In the genomic region with DNA sequence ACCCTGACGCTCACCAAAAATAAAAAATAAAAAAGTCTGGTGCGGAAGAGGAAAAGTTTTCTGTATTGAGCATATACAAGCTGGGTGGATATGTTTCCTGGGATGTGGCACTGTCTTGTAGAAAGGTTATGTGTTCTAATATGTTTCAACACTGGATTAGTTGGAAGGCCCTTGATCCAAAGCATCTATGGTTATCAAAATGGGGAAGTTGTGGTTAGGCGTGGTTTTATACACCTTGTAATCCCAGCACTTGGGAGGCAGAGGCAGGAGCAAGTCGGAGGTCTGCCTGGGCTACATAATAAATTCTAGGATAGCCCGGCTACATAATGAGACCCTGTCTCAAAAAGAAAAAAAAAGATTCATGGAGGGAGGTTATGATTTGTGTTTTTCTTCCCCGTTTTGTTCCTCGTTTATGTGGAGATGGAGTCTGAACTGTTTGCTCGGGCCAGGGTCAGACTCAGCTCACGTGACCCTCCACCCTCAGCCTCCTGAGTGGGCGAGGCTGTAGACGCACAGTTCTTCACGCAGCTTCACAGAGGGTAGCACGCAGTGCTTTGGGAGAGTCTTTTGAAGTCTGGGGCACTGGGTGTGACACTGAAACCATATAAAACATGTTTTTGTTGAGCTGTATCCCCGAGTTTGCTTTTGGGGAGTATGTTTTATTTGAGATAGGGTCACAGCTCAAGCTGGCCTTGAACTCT, we compare ENCODE assay signal across 29 mouse cellular contexts. TPM values are rescaled to one million over a fixed set of nuclear protein-coding genes. Genes with fewer than 3 reads are reported as not detected.
A peak's percentile ranks its signal among the peaks of the same experiment; 100 is the strongest.
DNase-seq lines count a peak whose midpoint lies in the region; ATAC-seq and TF ChIP-seq lines count a peak whose summit lies in the region.
"Had no signal": no experiment of that assay in that cellular context is flagged by ENCODE, and none has a peak within 500 bp of the region (broad histone marks: within the 10 kb centered on the region; RNA-seq: fewer than 3 reads in every experiment).

No protein-coding gene starts in this region.

- TF ChIP-seq CTCF in ES-Bruce4 (IDR thresholded peaks at IDR 0.05; ENCODE audit: low read depth, low read length) (no peak), MEL (IDR thresholded peaks at IDR 0.05 in 2 of 3, conservative IDR thresholded peaks at IDR 0.05 in 1 of 3; ENCODE audit: control insufficient read depth in 1 of 3, insufficient read depth in 1 of 3, low read depth in 2 of 3, low read length in 3 of 3, poor library complexity in 1 of 3, severe bottlenecking in 1 of 3) (no peak)
- no peak for TF ChIP-seq CTCF in hindbrain, postnatal 0 days (IDR thresholded peaks at IDR 0.05; ENCODE audit: low read depth)

- no peak overlapping the region for H3K4me2 ChIP-seq in hindbrain, postnatal 0 days (ENCODE audit: low read depth, low read length)
- H3K4me2 ChIP-seq: forebrain, embryonic 13.5 days; heart, embryonic 13.5 days; hindbrain, embryonic 12.5 days; hindbrain, embryonic 15.5 days; intestine, embryonic 15.5 days had no signal

- TF ChIP-seq POLR2A in ES-Bruce4 (IDR thresholded peaks at IDR 0.05; ENCODE audit: insufficient read depth, low read length) (no peak), MEL (IDR thresholded peaks at IDR 0.05; ENCODE audit: control insufficient read depth in 1 of 2, insufficient read depth in 1 of 2, low read depth in 1 of 2, low read length in 2 of 2, poor library complexity in 1 of 2) (no peak)

- H3K9ac ChIP-seq in ES-Bruce4 (ENCODE audit: low read depth, poor library complexity, severe bottlenecking) (0 out of 2 replicates have a peak overlapping the region, but pooled peaks have one; percentile 29), MEL (ENCODE audit: control insufficient read depth, low read depth, low read length, poor library complexity, severe bottlenecking) (no peak overlapping the region)
- no peak overlapping the region for H3K9ac ChIP-seq in hindbrain, postnatal 0 days (replicated peaks; ENCODE audit: low read length)
- H3K9ac ChIP-seq: forebrain, embryonic 13.5 days; heart, embryonic 13.5 days; hindbrain, embryonic 12.5 days; hindbrain, embryonic 15.5 days; intestine, embryonic 15.5 days had no signal

- H3K9me3 ChIP-seq in ES-Bruce4 (replicated peaks; ENCODE audit: control insufficient read depth, insufficient read depth, low read length, poor library complexity, severe bottlenecking) (no peaks in the 10 kb centered on the region), MEL (replicated peaks; ENCODE audit: insufficient read depth, low read length) (no peaks in the 10 kb centered on the region)
- H3K9me3 ChIP-seq in hindbrain, postnatal 0 days (ENCODE audit: low read length) = no peaks in the 10 kb centered on the region
- H3K9me3 ChIP-seq: forebrain, embryonic 10.5 days; forebrain, embryonic 13.5 days; heart, embryonic 10.5 days; heart, embryonic 13.5 days; hindbrain, embryonic 12.5 days; hindbrain, embryonic 15.5 days; intestine, embryonic 15.5 days had no signal

- ATAC-seq in megakaryocyte progenitor cell, adult 5-6 weeks (replicated peaks; ENCODE audit: poor library complexity) = peak; percentile 54
- ATAC-seq in hindbrain, postnatal 0 days = no peak
- ATAC-seq: activated CD4-positive, CD25-positive, alpha-beta regulatory T cell, adult 4 months; forebrain, embryonic 13.5 days; forebrain, embryonic 16.5 days; intestine, embryonic 15.5 days; Patski had no signal

- H3K4me1 ChIP-seq in ES-Bruce4 (ENCODE audit: control insufficient read depth, insufficient read depth, low read length) (peaks cover 10% of the 10 kb centered on the region), MEL (ENCODE audit: control insufficient read depth in 1 of 2, insufficient read depth in 2 of 2, low read length in 2 of 2) (peaks cover under 1 to 3% of the 10 kb centered on the region in 2 experiments)
- H3K4me1 ChIP-seq in hindbrain, postnatal 0 days (ENCODE audit: insufficient read depth, low read length) = no peaks in the 10 kb centered on the region
- H3K4me1 ChIP-seq: forebrain, embryonic 10.5 days; forebrain, embryonic 13.5 days; heart, embryonic 10.5 days; heart, embryonic 13.5 days; hindbrain, embryonic 12.5 days; hindbrain, embryonic 15.5 days had no signal

- H3K27ac ChIP-seq in ES-Bruce4 (ENCODE audit: insufficient read depth, low read length) (no peak overlapping the region), MEL (ENCODE audit: control insufficient read depth, low read depth, low read length) (no peak overlapping the region)
- no peak overlapping the region for H3K27ac ChIP-seq in hindbrain, postnatal 0 days
- H3K27ac ChIP-seq: forebrain, embryonic 10.5 days; forebrain, embryonic 13.5 days; heart, adult 2 months; heart, embryonic 10.5 days; heart, embryonic 13.5 days; hindbrain, embryonic 12.5 days; hindbrain, embryonic 15.5 days; intestine, embryonic 15.5 days had no signal

- no peak for TF ChIP-seq RAD21 in MEL (IDR thresholded peaks at IDR 0.05; ENCODE audit: low read depth, low read length)

- no peaks in the 10 kb centered on the region for H3K27me3 ChIP-seq in ES-Bruce4 (ENCODE audit: control insufficient read depth, insufficient read depth, low read length, poor library complexity, severe bottlenecking)
- H3K27me3 ChIP-seq in MEL (ENCODE audit: control insufficient read depth in 1 of 2, insufficient read depth in 2 of 2, low read length in 2 of 2) = no peaks in the 10 kb centered on the region
- H3K27me3 ChIP-seq in hindbrain, postnatal 0 days (ENCODE audit: insufficient read depth, low read length) = no peaks in the 10 kb centered on the region
- H3K27me3 ChIP-seq: forebrain, embryonic 13.5 days; heart, embryonic 13.5 days; hindbrain, embryonic 12.5 days; hindbrain, embryonic 15.5 days; intestine, embryonic 15.5 days; Patski had no signal

- DNase-seq in MEL (ENCODE audit: low read depth, low spot score) (peak; percentile 74), ZHBTc4 (ENCODE audit: low read depth, low spot score) (peak; percentile 67)
- no peak for DNase-seq in layer of hippocampus, adult 8-10 months (ENCODE audit: low spot score in 2 of 2)
- DNase-seq in cerebellum, adult 9-11 months = no peak
- no peak for DNase-seq in hindbrain, postnatal 0 days (ENCODE audit: low spot score)
- DNase-seq: adrenal gland, postnatal 10 days; adrenal gland, postnatal 36 days; cerebellum, adult 18-20 months; cerebellum, adult 9-10 months; cerebellum, postnatal 36 days; gastrocnemius, adult 2 months; gastrocnemius, postnatal 14 days; heart, adult 2 months; heart, postnatal 14 days; kidney, adult 11 months; kidney, adult 8-10 months had no signal

- no peak overlapping the region for H3K4me3 ChIP-seq in ES-Bruce4 (ENCODE audit: low read depth, low read length)
- no peak overlapping the region for H3K4me3 ChIP-seq in MEL (ENCODE audit: control insufficient read depth in 1 of 2, insufficient read depth in 1 of 2, low read depth in 2 of 2, low read length in 2 of 2)
- no peak overlapping the region for H3K4me3 ChIP-seq in hindbrain, postnatal 0 days (ENCODE audit: low read length)
- H3K4me3 ChIP-seq: forebrain, embryonic 10.5 days; forebrain, embryonic 13.5 days; gastrocnemius, adult 2 months; heart, adult 2 months; heart, embryonic 10.5 days; heart, embryonic 13.5 days; hindbrain, embryonic 12.5 days; hindbrain, embryonic 15.5 days; intestine, embryonic 15.5 days had no signal

- H3K36me3 ChIP-seq in ES-Bruce4 (ENCODE audit: control insufficient read depth, insufficient read depth, low read length, poor library complexity, severe bottlenecking) (peaks cover 73% of the 10 kb centered on the region), MEL (ENCODE audit: control insufficient read depth in 1 of 2, insufficient read depth in 2 of 2, low read length in 2 of 2) (peaks cover 8 to 13% of the 10 kb centered on the region in 2 experiments)
- peaks cover 29% of the 10 kb centered on the region for H3K36me3 ChIP-seq in hindbrain, postnatal 0 days (ENCODE audit: insufficient read depth, low read length)

- TF ChIP-seq EP300 in ES-Bruce4 (IDR thresholded peaks at IDR 0.05; ENCODE audit: insufficient read depth, low read depth, low read length) (no peak), MEL (IDR thresholded peaks at IDR 0.05; ENCODE audit: low read depth in 1 of 2, low read length in 2 of 2) (peak in 1 of 2 experiments; percentile 53; a peak in 1 of 4 replicates)

- 93% methylated on average over 14 of the region's 14 CpGs for WGBS in hindbrain, postnatal 0 days

- H3K79me2 ChIP-seq in MEL (ENCODE audit: control insufficient read depth, insufficient read depth, low read length, poor library complexity) = no peaks in the 10 kb centered on the region

RNA-seq across cellular contexts. Expression of a gene that starts 12.6 kb away (rescaled TPM):
- polyA plus RNA-seq in ES-Bruce4 (2011; ENCODE audit: insufficient read depth, insufficient read length, low read depth, missing spikeins) (88.0 and 90.7 TPM in 2 replicates), MEL (2012; ENCODE audit: insufficient read depth in 1 of 2, insufficient read length in 2 of 2, low read depth in 1 of 2, low replicate concordance in 2 of 2, missing spikeins in 1 of 2) (10 to 100 TPM in 1 of 2 experiments, not detected in 1; 22.4 TPM)
- 16.0 and 18.3 TPM in 2 replicates for total RNA-seq in MEL (2012; rRNA removed)
- 20.8 and 31.3 TPM in 2 replicates for total RNA-seq in megakaryocyte progenitor cell, adult 5-6 weeks (2015)
- 21.2 and 23.9 TPM in 2 replicates for total RNA-seq in megakaryocyte progenitor cell, adult 5-6 weeks (2017)
- total RNA-seq in layer of hippocampus, adult 8-10 months (2022) = 10 to 100 TPM; 34.1 to 38.6 (median 36.6) TPM
- 32.2 and 39.5 TPM in 2 replicates for total RNA-seq in hindbrain, postnatal 0 days (2014; rRNA removed)
- 22.1 and 23.5 TPM in 2 replicates for polyA plus RNA-seq in hindbrain, postnatal 0 days (2015; fragmentation: Nextera tagmentation; extraction: Ambion mirVana)

RNA-seq across cellular contexts. Expression of a gene that starts 17.4 kb away (rescaled TPM):
- polyA plus RNA-seq in ES-Bruce4 (2011; ENCODE audit: insufficient read depth, insufficient read length, low read depth, missing spikeins) (0.37 and 0.67 TPM in 2 replicates), MEL (2012; ENCODE audit: insufficient read depth in 1 of 2, insufficient read length in 2 of 2, low read depth in 1 of 2, low replicate concordance in 2 of 2, missing spikeins in 1 of 2) (1 to 10 TPM in 1 of 2 experiments, not detected in 1; 4.7 TPM)
- 2.7 and 2.8 TPM in 2 replicates for total RNA-seq in MEL (2012; rRNA removed)
- 0.22 and 0.27 TPM in 2 replicates for total RNA-seq in megakaryocyte progenitor cell, adult 5-6 weeks (2015)
- total RNA-seq in megakaryocyte progenitor cell, adult 5-6 weeks (2017) = 0.17 and 0.37 TPM in 2 replicates
- 1 to 10 TPM; 3.0 to 4.0 (median 3.8) TPM for total RNA-seq in layer of hippocampus, adult 8-10 months (2022)
- total RNA-seq in hindbrain, postnatal 0 days (2014; rRNA removed) = 17.4 and 18.8 TPM in 2 replicates
- polyA plus RNA-seq in hindbrain, postnatal 0 days (2015; fragmentation: Nextera tagmentation; extraction: Ambion mirVana) = 10.4 and 10.7 TPM in 2 replicates
- total RNA-seq: hematopoietic stem cell, adult 5-6 weeks had no signal

RNA-seq across cellular contexts. Expression of a gene that starts 26.8 kb away (rescaled TPM):
- 4.7 and 5.6 TPM in 2 replicates for polyA plus RNA-seq in ES-Bruce4 (2011; ENCODE audit: insufficient read depth, insufficient read length, low read depth, missing spikeins)
- 29.0 and 31.0 TPM in 2 replicates for total RNA-seq in MEL (2012; rRNA removed)
- polyA plus RNA-seq in MEL (2012; ENCODE audit: insufficient read depth in 1 of 2, insufficient read length in 2 of 2, low read depth in 1 of 2, low replicate concordance in 2 of 2, missing spikeins in 1 of 2) = 10 to 100 TPM in 1 of 2 experiments, not detected in 1; 33.5 TPM
- total RNA-seq in megakaryocyte progenitor cell, adult 5-6 weeks (2015) = 7.0 and 8.7 TPM in 2 replicates
- total RNA-seq in megakaryocyte progenitor cell, adult 5-6 weeks (2017) = 14.2 and 15.4 TPM in 2 replicates
- total RNA-seq in layer of hippocampus, adult 8-10 months (2022) = 10 to 100 TPM in 1 of 4 experiments, 1 to 10 TPM in 3; 9.2 to 10.1 (median 9.8) TPM
- total RNA-seq in hindbrain, postnatal 0 days (2014; rRNA removed) = 11.5 and 15.6 TPM in 2 replicates
- 14.6 and 14.9 TPM in 2 replicates for polyA plus RNA-seq in hindbrain, postnatal 0 days (2015; fragmentation: Nextera tagmentation; extraction: Ambion mirVana)

RNA-seq across cellular contexts. Expression of a gene that starts 26.9 kb away (rescaled TPM):
- polyA plus RNA-seq in ES-Bruce4 (2011; ENCODE audit: insufficient read depth, insufficient read length, low read depth, missing spikeins) = 1.5 and 1.9 TPM in 2 replicates
- total RNA-seq in MEL (2012; rRNA removed) = 4.1 and 4.8 TPM in 2 replicates
- polyA plus RNA-seq in MEL (2012; ENCODE audit: insufficient read depth in 1 of 2, insufficient read length in 2 of 2, low read depth in 1 of 2, low replicate concordance in 2 of 2, missing spikeins in 1 of 2) = 1 to 10 TPM in 1 of 2 experiments, not detected in 1; 7.2 TPM
- 2.3 and 3.2 TPM in 2 replicates for total RNA-seq in megakaryocyte progenitor cell, adult 5-6 weeks (2015)
- total RNA-seq in megakaryocyte progenitor cell, adult 5-6 weeks (2017) = 1.2 and 2.3 TPM in 2 replicates
- total RNA-seq in layer of hippocampus, adult 8-10 months (2022) = 1 to 10 TPM; 1.2 to 1.5 (median 1.5) TPM
- 0.50 and 3.1 TPM in 2 replicates for total RNA-seq in hindbrain, postnatal 0 days (2014; rRNA removed)
- 1.2 and 1.3 TPM in 2 replicates for polyA plus RNA-seq in hindbrain, postnatal 0 days (2015; fragmentation: Nextera tagmentation; extraction: Ambion mirVana)

RNA-seq across cellular contexts. Expression of a gene that starts 32.0 kb away (rescaled TPM):
- polyA plus RNA-seq in ES-Bruce4 (2011; ENCODE audit: insufficient read depth, insufficient read length, low read depth, missing spikeins) (1.1 and 1.4 TPM in 2 replicates), MEL (2012; ENCODE audit: insufficient read depth in 1 of 2, insufficient read length in 2 of 2, low read depth in 1 of 2, low replicate concordance in 2 of 2, missing spikeins in 1 of 2) (1 to 10 TPM in 1 of 2 experiments, not detected in 1; 7.1 TPM)
- 1.4 and 1.7 TPM in 2 replicates for total RNA-seq in MEL (2012; rRNA removed)
- total RNA-seq in megakaryocyte progenitor cell, adult 5-6 weeks (2015) = not detected in 2 replicates
- total RNA-seq in megakaryocyte progenitor cell, adult 5-6 weeks (2017) = not detected in 2 replicates
- total RNA-seq in layer of hippocampus, adult 8-10 months (2022) = 10 to 100 TPM; 10.6 to 12.9 (median 12.0) TPM
- total RNA-seq in hindbrain, postnatal 0 days (2014; rRNA removed) = 0.63 TPM in 1 of 2 replicates, not detected in the other
- polyA plus RNA-seq in hindbrain, postnatal 0 days (2015; fragmentation: Nextera tagmentation; extraction: Ambion mirVana) = 1.4 and 1.5 TPM in 2 replicates
- total RNA-seq: hematopoietic stem cell, adult 5-6 weeks had no signal
- polyA plus RNA-seq: forebrain, embryonic 10.5 days; heart, embryonic 13.5 days; hindbrain, embryonic 12.5 days had no signal

Comparison
In these comparisons a context has a peak if more than half of its experiments do, and no peak if none do; other contexts are left out.
1. DNase-seq: peak in MEL (single experiment) and ZHBTc4 (single experiment); none in layer of hippocampus, adult 8-10 months (0 of 2), cerebellum, adult 9-11 months (single experiment) and hindbrain, postnatal 0 days (single experiment).